Mouse (Mus musculus) lung, postnatal 25 days (tissue): Measurements from ENCODE around the gene Ncoa7.
A peak's percentile ranks its signal among the peaks of the same experiment; 100 is the strongest.

Experiments used
- DNase-seq: peaks from one replicate; pipeline ENCODE4 v3.0.0; 2022; ENCODE audit warnings: low spot score

Ncoa7 gene

GRCm38 (mm10) chr10:30802681-30803586, at the start of gene Ncoa7:
TSS of gene Ncoa7 (minus strand) at chr10:30803326.
- peak; percentile 75 for DNase-seq

- no peak for DNase-seq
These were observed 42.1 kb upstream of the Ncoa7 start for GRCm38 (mm10) chr10:30845101-30845825.

GRCm38 (mm10) chr10:30844191-30845010, 41.3 kb upstream of the Ncoa7 start:
- DNase-seq, result no peak

- no peak for DNase-seq
These were observed 40.5 kb upstream of the Ncoa7 start for GRCm38 (mm10) chr10:30843438-30844190.

GRCm38 (mm10) chr10:30842643-30843437, 39.7 kb upstream of the Ncoa7 start, which contains the start of gene Hey2:
TSS of gene Hey2 (minus strand) at chr10:30842801.
- peak; percentile 97 for DNase-seq

GRCm38 (mm10) chr10:30842228-30842627, 39.1 kb upstream of the Ncoa7 start:
- DNase-seq, result no peak

- DNase-seq, result no peak
These were observed 37.7 kb upstream of the Ncoa7 start for GRCm38 (mm10) chr10:30840824-30841223.

- DNase-seq, result no peak
These were observed 35.1 kb upstream of the Ncoa7 start for GRCm38 (mm10) chr10:30838188-30838587.

GRCm38 (mm10) chr10:30825049-30825448, 21.9 kb upstream of the Ncoa7 start:
- peak; percentile 55 for DNase-seq

- DNase-seq, result peak; percentile 92
These were observed 7.8 kb upstream of the Ncoa7 start for GRCm38 (mm10) chr10:30810967-30811293.

GRCm38 (mm10) chr10:30810247-30810966, 7.3 kb upstream of the Ncoa7 start:
- peak; percentile 58 for DNase-seq

- no peak for DNase-seq
These were observed 594 bp upstream of the Ncoa7 start for GRCm38 (mm10) chr10:30803587-30804253.

GRCm38 (mm10) chr10:30802033-30802432, 1.1 kb downstream of the Ncoa7 start:
- no peak for DNase-seq

GRCm38 (mm10) chr10:30799713-30800450, 3.2 kb downstream of the Ncoa7 start:
- DNase-seq, result no peak

- no peak for DNase-seq
These were observed 6.5 kb downstream of the Ncoa7 start for GRCm38 (mm10) chr10:30796469-30797261.

- DNase-seq, result no peak
These were observed 12.1 kb downstream of the Ncoa7 start for GRCm38 (mm10) chr10:30791016-30791415.

- DNase-seq, result no peak
These were observed 13.6 kb downstream of the Ncoa7 start for GRCm38 (mm10) chr10:30789521-30789920.

- no peak for DNase-seq
These were observed 14.8 kb downstream of the Ncoa7 start for GRCm38 (mm10) chr10:30788340-30788721.
